Mouse (Mus musculus) gastrocnemius, adult 8-10 months (tissue): ENCODE data around the gene Pdap1. TPM values are rescaled to one million over a fixed set of nuclear protein-coding genes. Genes with fewer than 3 reads are reported as not detected.
"Not testable (repeated sequence)": the region's sequence is repeated elsewhere in the genome, so short reads cannot be mapped to it uniquely, and the experiment has no call there.

Experiments
- DNase-seq, 2 experiments: peaks; one replicate each; pipeline ENCODE4 v3.0.0; 2022; ENCODE audit warnings: low spot score in 2 of 2
- total RNA-seq, 4 experiments: library from RNA; stranded (reverse); gene quantifications; 2 replicates each; pipeline ENCODE4 v1.2.4; 2022

The Pdap1 gene
- total RNA-seq: 10 to 100 TPM; 39.8 to 50.9 (median 45.1) TPM

DNA sequence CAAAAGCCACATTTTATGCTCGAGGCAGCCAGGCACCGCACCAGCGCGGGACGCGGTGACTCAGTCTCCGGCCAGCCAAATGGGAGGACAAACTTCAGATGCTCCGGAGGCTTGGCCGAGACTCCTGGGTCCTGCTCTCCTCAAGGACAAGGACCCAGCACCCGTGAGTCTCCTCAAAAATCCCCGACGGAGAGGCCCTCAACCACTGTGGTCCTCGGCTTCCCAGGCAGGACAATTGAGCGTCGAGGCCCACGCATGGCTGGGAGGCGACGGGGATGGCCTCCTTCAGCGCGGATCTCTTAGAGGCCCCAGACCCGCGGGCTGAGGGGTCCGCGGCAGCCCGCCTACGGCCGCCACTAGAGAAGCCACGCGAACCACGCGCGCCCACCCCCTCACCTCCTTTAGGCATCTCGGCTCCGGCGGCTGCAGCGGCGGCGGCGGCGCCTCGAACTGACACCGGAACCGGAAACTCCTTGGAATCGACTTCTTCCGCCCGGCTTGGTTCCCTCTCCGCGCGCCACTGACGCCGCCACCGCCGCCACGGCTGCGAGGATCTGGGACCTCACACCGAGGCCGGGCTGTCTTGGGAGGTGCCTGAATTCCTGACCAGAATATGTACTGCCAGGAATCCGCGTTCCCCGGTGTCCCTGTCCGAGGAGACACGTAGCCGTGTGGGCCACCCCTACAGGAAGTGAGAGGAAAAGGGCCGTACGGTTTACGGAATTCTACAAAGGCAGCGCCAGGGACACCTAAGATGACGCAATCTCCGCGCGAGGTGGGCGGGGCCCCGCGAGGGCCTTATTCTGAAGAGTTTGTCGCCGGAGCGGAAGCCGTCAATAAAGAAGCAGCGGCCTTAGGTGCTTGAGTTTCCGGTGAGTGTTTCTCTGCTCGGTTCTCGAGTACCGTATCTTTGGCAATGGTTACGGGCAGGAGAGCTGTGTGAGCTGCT, at the start of gene Pdap1, which contains the start of gene Bud31:
Pdap1 (minus strand) TSS at position 668 of the 949 bp plus-strand sequence.
Bud31 (plus strand) TSS at position 792 of the 949 bp plus-strand sequence.
- peak; percentile 91 for DNase-seq

DNA sequence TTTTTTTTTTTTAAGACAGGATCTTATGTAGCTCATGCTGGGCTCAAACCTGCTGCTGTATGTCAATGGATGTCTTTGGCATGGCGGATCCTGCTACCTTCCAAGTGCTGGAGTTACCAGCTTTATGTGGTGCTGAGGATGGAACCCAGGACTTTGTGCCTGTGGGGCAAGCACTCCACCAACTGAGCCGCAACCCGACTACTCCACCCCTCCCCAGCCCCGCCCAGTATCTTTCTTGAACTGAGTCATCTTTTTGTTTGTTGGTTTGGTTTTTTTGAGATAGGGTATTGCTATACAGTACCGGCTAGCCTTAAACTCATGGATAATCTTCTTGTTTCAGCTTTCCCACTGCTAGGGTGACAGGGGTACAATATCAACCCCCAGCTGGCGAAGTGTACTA, 49.4 kb upstream of the Pdap1 start:
- DNase-seq: no peak

DNA sequence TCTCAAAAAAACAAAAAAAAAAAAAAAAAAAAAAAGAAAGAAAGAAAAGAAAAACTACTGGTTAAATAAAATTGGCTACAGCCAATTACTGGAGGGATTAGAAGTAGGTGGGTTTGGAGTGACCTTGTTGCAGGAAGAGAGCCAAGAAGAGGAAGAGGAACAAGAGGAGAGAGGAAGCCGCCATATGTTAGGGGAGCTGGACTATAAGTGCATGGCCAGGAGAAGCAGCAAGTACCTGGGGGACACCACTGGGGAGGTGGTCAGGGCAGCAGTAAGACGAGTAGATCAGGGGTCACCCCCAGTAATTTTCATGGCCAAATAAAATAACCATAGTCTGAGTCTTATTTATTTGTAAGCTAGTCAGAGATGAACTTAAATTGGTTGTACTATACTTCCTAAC, 45.2 kb upstream of the Pdap1 start:
- DNase-seq: no peak

DNA sequence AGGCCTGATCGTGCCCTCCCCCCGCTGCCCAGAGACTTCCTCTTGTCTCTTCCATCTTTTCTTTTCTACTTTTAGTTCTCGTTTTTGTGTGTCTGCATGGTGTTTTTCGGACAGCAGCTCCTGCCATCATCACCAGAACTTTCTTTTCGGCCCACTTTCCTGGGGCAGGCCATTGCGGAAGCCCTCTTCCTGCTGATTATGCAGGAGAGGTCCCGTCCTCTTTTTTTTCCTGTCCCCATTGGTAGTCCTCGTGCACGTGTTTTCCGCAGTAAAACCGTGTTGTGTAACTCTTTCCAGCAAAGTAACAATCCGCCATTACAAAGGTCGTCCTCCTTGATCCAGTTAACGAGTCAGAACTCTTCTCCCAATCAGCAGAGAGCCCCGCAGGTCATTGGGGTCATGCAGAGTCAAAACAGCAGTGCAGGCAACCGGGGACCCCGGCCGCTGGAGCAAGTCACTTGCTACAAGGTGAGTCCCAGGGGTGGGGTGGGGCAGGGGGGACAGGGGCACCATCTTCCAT, 38.5 kb upstream of the Pdap1 start:
- DNase-seq: no peak

DNA sequence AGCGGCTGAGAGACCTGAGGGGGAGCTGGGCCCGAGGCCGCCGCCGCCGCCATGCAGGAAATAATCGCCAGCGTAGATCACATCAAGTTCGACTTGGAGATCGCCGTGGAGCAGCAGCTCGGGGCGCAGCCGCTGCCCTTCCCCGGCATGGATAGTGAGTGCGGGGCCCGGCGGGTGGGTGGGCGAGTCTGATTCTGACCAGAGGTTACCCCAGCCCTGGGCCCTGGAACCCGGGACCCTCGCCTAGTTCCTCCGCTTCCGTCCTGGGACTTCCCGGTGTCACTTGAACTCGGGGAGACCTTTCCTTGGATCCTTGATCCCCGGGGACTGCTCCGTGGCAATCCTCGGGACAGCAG, 27.2 kb upstream of the Pdap1 start:
- DNase-seq: peak in 1 of 2 experiments; percentile 6

DNA sequence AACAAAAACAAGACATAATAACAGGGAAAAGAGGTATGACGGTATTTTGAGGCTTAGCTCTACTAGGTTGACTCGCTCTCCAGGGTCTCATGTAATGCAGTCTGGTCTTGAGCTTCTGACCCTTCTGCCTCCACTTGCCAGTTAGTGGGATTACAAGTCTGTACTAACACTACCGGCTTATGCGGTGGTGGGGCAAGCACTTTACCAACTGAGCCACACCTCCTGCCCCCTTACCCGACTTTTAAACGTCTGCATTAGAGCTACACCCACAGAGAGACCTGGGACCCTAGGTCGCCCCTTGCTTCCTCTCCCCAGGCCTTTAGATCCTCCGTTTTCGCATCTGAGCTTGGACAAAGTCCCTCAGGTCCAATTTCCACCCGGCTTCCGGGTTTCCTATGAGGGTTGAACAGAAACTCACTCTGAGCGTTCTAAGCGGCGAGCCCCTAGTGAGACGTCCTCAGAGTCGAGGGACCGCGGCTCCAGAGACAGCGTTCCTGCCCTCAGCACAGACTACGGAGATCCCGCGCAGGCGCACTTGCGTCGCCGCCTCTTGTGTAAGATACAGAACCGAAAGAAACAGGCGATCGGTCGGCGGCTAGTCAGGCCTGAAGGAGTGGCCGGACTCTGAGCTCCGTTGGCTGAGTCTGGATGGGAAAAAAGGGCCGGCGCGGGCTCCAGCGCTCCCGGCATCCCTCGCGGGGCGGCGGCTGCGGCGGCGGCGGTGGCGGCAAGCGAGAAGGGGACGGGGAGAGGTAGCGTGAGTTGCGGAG, 26.7 kb upstream of the Pdap1 start, which contains the start of the genes Ptcd1 and Cpsf4:
Ptcd1 (minus strand) TSS at position 573 of the 770 bp plus-strand sequence.
Cpsf4 (plus strand) TSS at position 678 of the 770 bp plus-strand sequence.
- peak; percentile 99 for DNase-seq

DNA sequence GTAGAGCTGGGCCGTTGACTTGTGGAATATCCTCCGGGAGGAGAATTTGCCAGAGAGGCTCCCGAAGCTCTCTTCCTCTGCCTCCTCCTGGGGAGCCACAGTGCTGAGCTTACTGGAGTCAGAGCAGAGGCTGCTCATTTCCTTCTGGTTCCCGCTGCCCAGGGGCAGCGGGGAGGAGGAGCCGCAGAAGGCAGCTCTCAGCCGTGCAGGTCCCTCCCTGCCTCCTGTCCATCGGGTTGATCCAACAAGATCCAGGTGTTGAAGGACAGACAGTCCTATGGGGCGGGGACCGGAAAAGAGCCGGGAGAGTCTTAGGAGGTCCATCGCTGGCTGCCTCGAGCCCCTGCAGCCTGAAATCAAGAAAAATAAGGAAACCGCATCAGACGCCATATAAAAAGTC, 25.1 kb upstream of the Pdap1 start:
- DNase-seq: no peak

DNA sequence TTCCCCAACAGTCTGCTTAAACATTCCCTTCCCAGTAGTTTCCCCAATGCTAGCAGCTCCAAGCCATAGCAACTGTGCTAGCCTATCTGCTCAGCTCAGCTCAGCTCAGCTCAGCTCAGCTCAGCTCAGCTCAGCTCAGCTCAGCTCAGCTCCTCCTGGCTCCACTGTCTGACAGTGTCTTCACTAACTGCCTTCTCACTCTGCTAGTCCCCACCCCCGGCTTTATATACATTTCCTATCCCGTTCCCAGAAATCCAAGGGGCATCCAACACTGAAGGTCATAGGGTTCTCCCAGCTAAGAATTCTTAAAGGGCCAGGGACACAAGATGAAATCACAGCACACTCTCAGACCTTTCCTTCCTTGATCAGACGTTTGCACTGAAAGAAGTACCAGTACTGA, 24.7 kb upstream of the Pdap1 start:
- no peak for DNase-seq

DNA sequence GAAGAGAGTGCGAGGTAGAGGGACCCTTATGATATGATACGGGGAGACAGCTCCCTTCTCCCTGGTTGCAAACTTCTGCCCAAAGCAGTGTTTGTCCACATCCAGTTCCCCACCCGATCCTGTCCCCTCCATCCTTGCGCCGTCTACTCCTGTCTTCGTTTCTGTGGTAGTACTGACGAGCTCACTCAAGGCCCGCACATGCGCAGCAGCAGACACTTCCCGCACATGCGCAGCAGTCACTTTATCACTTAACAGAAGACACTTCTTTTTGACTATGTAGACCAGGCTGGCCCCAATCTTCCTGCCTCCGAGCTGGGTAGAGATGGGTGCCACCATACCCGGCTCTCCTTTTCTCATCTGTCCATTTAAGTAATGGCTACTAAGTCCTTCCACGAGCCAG, 21.3 kb upstream of the Pdap1 start:
- no peak for DNase-seq

DNA sequence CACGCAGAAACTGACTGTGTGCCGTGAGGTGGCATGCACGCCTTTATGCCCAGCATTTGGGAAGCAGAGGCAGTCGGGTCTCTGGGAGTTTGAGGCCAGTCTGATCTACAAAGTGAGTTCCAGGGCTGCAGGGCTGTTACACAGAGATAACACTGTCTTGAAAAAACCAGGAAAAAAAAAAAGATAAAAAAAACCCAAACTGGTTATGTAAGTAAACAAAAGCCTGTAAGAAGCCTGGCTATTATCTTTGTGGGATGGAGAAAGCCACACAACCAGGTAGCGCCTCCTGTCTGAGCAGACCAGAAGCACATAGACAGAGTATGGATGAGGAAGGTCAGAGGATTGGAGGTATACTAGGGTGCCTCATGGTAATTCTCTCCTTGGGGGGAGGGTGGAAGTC, 12.7 kb upstream of the Pdap1 start:
- DNase-seq: no peak

DNA sequence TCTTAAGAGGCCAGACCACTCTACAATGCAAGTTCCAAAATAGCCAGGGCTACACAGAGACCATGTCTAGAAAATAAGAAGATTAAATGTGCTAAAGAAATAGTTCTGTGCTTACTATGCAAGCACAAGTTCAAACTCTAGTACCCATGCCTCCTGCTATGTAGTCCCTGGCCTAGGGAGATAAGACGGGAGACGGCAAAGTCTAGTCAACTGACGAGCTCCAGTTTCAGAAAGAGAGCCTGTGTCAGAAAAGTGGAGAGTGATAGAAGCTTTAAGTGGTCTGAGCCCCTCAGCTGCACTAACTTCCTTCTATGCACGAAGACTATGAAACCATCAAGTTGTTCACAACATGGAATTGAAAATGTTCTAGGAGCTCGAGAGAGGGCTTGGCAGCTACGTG, 9.3 kb upstream of the Pdap1 start:
- no peak for DNase-seq

DNA sequence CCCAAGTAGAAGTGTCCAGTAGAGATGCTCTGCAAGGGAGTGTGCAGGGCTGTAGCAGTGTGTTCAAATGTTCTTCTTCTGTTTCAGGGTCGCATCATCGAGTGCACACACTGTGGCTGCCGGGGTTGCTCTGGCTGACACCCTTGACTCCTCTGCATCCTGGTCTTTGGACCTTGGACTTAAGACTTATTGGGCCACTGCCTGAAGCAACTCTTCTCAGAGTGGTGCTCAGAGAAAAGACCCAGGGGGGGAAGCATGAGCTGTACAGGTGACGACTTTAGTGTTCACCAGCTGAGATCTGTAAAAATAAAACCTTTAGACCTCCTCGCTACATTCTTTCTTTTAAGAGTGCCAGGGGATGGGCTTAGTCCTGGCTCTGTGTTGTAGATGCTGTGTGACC, 7.7 kb upstream of the Pdap1 start:
- no peak for DNase-seq

DNA sequence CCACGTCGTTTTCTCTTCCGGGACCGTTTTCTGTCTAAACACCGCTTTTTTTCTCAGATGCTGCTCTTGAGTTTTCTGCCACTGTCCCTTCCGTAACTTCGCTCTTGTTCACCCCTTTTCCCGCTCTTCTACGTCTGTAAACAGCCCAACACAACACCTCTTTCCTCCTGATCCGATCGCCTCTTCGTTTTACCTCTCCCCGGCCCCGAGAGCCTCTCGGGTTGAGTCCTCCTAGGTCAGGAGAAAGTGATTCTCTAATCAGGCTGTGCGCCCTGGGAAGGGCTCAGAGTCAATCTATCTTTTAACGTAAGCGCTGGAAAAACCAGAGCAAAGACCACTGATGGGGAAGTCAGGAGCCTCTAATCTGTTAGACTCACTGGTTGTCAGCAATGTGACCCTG, 573 bp upstream of the Pdap1 start:
- no peak for DNase-seq

DNA sequence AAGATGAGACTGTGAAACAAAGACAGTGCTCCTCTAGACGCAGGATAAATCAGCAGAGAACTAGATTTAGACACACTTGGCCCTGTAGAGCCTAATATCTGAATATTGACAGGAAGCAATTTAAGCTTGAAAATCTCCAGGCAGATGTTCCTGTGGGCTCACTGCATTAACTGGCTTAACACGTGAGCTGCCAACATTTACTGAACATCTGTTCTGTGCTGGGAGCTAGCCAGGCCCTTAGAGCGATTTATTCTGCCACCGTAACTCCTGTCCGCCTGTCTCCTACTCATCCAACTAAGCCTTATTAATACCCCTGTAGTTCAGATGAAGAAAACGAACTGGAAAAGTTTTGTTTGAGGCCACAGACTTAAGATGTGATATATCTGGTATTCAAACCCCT, 1.2 kb downstream of the Pdap1 start:
- DNase-seq: no peak

DNA sequence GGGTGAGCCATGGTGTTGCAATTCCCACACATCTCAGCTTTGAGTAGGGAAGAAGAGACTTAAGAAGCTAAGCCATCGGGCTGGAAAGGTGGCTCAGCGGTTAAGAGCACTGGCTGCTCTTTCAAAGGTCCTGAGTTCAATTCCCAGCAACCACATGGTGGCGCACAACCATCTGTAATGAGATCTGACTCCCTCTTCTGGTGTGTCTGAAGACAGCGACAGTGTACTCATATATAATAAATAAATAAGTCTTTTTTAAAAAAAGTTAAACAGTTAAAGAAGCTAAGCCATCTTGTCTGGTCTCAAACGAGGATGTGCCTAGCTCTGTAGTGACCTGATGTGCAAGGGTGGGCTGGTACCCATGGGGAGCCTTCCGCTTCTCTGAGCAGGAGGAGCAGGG, 6.8 kb downstream of the Pdap1 start:
- DNase-seq: not testable (repeated sequence)

DNA sequence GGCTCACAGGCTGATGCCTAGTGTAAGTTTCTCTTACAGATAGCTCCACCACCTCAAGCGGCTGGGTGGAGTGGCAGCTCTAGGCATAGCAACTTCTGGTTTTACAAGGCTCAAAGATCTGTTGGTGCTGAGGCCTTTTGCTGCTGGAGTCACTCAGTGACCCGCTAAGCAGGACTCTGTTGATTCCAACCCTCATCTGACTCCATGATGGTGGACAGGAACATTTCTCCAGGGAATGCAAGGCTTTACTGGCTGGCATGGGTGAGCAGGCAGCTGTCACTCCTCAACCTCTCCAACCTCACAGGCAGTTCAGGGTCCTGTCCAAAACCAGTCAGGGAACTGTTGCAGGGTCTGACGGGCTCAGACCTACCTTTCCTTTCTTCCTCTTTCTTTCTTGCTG, 9.0 kb downstream of the Pdap1 start:
- DNase-seq: no peak

DNA sequence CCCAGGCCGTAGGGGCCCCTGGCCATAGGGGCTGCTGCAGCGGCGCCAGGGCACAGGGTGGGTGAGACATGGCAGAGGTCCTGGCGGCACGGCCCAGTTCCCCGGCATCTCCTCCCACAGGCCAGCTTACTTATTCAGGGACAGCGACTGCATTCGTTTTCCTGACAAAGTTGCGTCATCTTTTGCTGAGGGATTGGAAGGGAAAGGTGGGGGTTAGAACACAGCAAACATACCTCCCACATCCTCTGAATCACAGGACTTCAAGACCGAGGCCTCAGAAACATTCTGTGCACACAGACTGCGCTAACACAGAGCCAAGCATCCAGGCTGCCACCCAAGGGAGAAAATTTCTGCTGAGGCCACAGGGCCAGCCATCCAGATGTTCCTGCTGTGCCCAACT, 9.8 kb downstream of the Pdap1 start:
- DNase-seq: no peak

DNA sequence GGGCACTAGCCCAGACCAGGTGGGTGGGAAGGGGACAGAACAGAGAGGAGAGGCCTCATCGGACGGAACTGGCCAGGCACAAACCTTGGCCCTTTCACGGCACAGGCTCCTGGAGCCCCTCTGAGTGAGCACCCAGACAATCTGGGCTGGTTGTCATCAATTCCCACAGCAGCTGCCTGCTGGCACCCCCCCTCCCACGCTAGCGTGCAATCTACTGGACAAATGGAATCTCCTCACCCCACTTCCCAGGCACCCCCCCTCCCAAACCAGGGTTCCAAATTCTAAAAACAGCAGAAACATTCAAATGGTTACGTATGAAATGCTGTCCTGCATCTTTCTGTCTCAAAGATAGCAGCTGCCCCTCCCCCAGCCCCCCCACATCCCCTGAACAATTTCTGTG, 10.3 kb downstream of the Pdap1 start:
- not testable (repeated sequence) for DNase-seq

DNA sequence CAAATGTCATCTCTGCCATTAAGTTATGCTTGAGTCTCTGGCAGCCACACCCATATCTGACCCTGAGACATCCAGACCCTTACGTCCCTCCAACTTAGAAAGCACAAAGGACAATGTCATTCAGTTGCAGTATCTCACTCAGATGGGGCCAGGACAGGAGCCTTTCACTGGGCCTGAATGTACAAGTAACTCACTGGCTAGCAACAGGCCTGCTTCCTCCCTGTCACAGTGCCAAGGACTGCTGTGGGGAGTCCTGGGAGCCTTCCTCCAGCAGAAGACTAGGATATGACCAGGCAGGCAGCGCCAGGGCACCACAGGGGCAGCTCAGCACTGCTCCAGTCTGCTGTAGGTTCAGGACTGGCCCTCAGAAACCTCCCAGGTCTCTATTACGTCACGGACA, 10.9 kb downstream of the Pdap1 start:
- no peak for DNase-seq

DNA sequence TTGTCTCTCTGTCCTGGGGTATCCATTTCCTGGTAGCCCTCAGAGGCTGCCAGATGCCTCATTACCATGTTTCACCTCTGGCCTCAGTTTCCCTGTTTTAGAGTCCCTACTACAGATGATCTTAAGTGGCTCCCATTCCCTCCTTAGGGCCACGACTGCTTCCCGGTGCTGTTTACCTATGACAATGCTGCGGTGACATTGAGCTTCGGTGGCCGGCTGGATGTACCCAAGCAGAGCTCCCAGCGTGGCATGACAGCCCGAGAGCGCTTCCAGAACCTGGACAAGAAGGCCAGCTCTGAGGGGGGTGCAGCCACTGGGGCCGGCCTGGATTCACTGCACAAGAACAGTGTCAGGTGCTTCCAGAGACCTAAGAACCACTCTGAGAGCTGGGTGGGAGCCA, 13.5 kb downstream of the Pdap1 start:
- no peak for DNase-seq

DNA sequence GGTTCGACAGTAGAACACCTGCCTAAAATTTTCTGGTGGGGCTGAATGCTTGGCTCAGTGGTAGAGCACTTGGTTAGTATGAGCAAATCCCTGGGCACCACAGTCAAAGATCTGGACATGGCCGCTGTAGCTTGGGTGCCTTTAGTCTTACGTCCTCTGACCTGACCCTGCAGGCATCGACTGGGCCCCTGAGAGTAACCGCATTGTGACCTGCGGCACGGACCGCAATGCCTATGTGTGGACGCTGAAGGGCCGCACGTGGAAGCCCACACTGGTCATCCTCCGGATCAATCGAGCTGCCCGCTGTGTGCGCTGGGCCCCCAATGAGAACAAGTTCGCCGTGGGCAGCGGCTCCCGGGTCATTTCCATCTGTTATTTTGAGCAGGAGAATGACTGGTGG, 16.6 kb downstream of the Pdap1 start:
- DNase-seq: no peak

DNA sequence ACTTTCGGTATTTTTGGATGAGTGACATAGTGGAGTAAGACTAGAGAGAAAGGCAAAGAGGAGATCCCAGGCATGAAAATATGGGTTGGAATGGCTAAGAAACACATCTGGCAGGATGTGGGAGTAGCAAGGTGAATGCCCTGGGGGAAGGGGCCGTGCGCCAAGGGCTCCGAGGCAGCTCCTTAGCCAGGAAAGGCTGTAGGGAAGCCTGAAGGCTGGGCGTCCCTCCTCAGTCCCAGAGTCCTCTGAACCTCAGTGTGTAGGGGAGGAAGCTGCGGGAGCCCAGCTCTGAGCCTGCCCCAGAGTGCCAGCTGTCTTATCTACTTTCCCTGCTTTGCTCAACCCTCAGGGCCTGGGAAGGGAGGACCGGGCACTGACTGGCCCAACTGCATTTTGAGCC, 19.1 kb downstream of the Pdap1 start:
- DNase-seq: no peak
